Mouse (Mus musculus): ENCODE data around the gene Gm42688.

Gm42688 gene

GRCm38 (mm10) chr6:83101316-83101687, at the start of gene Gm42688, which contains the start of gene Ccdc142:
Gene Gm42688 (plus strand): TSS chr6:83101617.
Gene Ccdc142 (plus strand): TSS chr6:83101601.
- DNase-seq (ENCODE audit: low spot score in 2 of 2) = peak; percentile 89 to 91

- DNase-seq (ENCODE audit: low spot score in 2 of 2) = peak; percentile 48 to 76
Observed at GRCm38 (mm10) chr6:83053136-83053960, 48.1 kb upstream of the Gm42688 start.

- DNase-seq (ENCODE audit: low spot score in 2 of 2) = peak; percentile 97
Observed at GRCm38 (mm10) chr6:83054074-83054851, 47.2 kb upstream of the Gm42688 start, which contains the start of gene Aup1. Gene Aup1 (plus strand): TSS chr6:83054521.

- peak in 1 of 2 experiments; percentile 56 for DNase-seq (ENCODE audit: low spot score in 2 of 2)
Observed at GRCm38 (mm10) chr6:83054871-83055431, 46.5 kb upstream of the Gm42688 start, which contains the start of gene Htra2. Gene Htra2 (minus strand): TSS chr6:83055273.

GRCm38 (mm10) chr6:83057790-83058189, 43.6 kb upstream of the Gm42688 start, which contains the start of gene Dqx1:
Gene Dqx1 (plus strand): TSS chr6:83057844.
- DNase-seq (ENCODE audit: low spot score in 2 of 2) = no peak

- no peak for DNase-seq (ENCODE audit: low spot score in 2 of 2)
Observed at GRCm38 (mm10) chr6:83058725-83059124, 42.7 kb upstream of the Gm42688 start.

- DNase-seq (ENCODE audit: low spot score in 2 of 2) = no peak
Observed at GRCm38 (mm10) chr6:83065995-83066394, 35.4 kb upstream of the Gm42688 start.

GRCm38 (mm10) chr6:83066441-83066840, 35.0 kb upstream of the Gm42688 start:
- DNase-seq (ENCODE audit: low spot score in 2 of 2) = no peak

- no peak for DNase-seq (ENCODE audit: low spot score in 2 of 2)
Observed at GRCm38 (mm10) chr6:83068221-83068620, 33.2 kb upstream of the Gm42688 start.

- DNase-seq (ENCODE audit: low spot score in 2 of 2) = no peak
Observed at GRCm38 (mm10) chr6:83068706-83069487, 32.5 kb upstream of the Gm42688 start.

GRCm38 (mm10) chr6:83069488-83070246, 31.8 kb upstream of the Gm42688 start:
- peak in 1 of 2 experiments; percentile 73 for DNase-seq (ENCODE audit: low spot score in 2 of 2)

GRCm38 (mm10) chr6:83070247-83070310, 31.3 kb upstream of the Gm42688 start, which contains the start of gene Tlx2:
Gene Tlx2 (minus strand): TSS chr6:83070293.
- no peak for DNase-seq (ENCODE audit: low spot score in 2 of 2)

GRCm38 (mm10) chr6:83070311-83071219, 30.9 kb upstream of the Gm42688 start:
- peak in 1 of 2 experiments; percentile 74 for DNase-seq (ENCODE audit: low spot score in 2 of 2)

- peak in 1 of 2 experiments; percentile 67 for DNase-seq (ENCODE audit: low spot score in 2 of 2)
Observed at GRCm38 (mm10) chr6:83071220-83071619, 30.2 kb upstream of the Gm42688 start.

- DNase-seq (ENCODE audit: low spot score in 2 of 2) = no peak
Observed at GRCm38 (mm10) chr6:83074979-83075378, 26.4 kb upstream of the Gm42688 start.

GRCm38 (mm10) chr6:83077630-83078323, 23.6 kb upstream of the Gm42688 start, which contains the start of gene Pcgf1:
Gene Pcgf1 (plus strand): TSS chr6:83077869.
- DNase-seq (ENCODE audit: low spot score in 2 of 2) = peak; percentile 38 to 77

- peak; percentile 99 to 100 for DNase-seq (ENCODE audit: low spot score in 2 of 2)
Observed at GRCm38 (mm10) chr6:83078324-83078858, 23.0 kb upstream of the Gm42688 start.

- DNase-seq (ENCODE audit: low spot score in 2 of 2) = no peak
Observed at GRCm38 (mm10) chr6:83080210-83080609, 21.2 kb upstream of the Gm42688 start.

- no peak for DNase-seq (ENCODE audit: low spot score in 2 of 2)
Observed at GRCm38 (mm10) chr6:83083497-83083896, 17.9 kb upstream of the Gm42688 start.

Measured in spleen, postnatal 4 days (tissue).